Comparison of ENCODE assay signal across 9 mouse cellular contexts in the genomic region with DNA sequence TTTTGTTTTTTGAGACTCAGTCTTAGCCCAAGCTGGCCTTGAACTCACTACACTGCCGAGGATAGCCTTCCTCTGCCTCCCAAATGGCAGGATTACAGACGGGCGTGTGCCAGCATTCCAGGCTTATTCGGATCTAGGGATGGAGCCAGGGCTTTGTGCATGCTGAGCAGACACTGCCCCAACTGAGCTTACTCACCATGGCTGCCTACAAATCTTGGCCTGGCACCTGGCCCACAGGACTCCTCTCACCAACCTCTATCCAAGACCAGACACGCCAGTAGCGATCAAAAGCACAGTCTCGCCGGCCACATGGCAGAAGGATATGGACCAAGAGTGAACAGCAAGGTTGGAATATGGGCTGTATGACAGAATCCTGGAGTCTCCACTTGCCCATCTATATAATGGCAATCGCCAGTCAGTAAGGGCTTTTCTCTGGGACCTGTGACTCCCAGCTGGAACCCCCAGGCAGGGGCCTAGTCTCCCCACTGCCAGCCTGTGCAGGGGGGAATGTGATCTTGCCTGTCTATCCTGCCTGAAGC. TPM values are rescaled to one million over a fixed set of nuclear protein-coding genes. Genes with fewer than 3 reads are reported as not detected.
DNase-seq lines count a peak whose midpoint lies in the region; ATAC-seq and TF ChIP-seq lines count a peak whose summit lies in the region.
"Had no signal": no experiment of that assay in that cellular context is flagged by ENCODE, and none has a peak within 500 bp of the region (broad histone marks: within the 10 kb centered on the region; RNA-seq: fewer than 3 reads in every experiment).

No protein-coding gene starts in this region.

- DNase-seq in kidney, postnatal 0 days (ENCODE audit: low spot score), result no peak
- DNase-seq in kidney, adult 2 months, result no peak
- DNase-seq in brain, embryonic 14.5 days (ENCODE audit: low read depth), result peak; percentile 67
- DNase-seq in natural killer cell, adult 2 months (ENCODE audit: low spot score in 2 of 2), result no peak
- no peak for DNase-seq in urinary bladder, adult 18-20 months (ENCODE audit: low spot score in 2 of 2)

- no peaks in the 10 kb centered on the region for H3K36me3 ChIP-seq in kidney, postnatal 0 days (ENCODE audit: insufficient read depth, low read length)
- H3K36me3 ChIP-seq in kidney, adult 2 months (ENCODE audit: control insufficient read depth, insufficient read depth, low read length), result no peaks in the 10 kb centered on the region
- H3K36me3 ChIP-seq in forebrain, embryonic 15.5 days, result peaks cover 8% of the 10 kb centered on the region
- peaks cover 23% of the 10 kb centered on the region for H3K36me3 ChIP-seq in midbrain, embryonic 13.5 days

- peak overlapping the region; percentile 91; the same call in 1 of the 2 replicates for H3K4me2 ChIP-seq in kidney, postnatal 0 days (ENCODE audit: low read length)
- peak overlapping the region; percentile 92 for H3K4me2 ChIP-seq in forebrain, embryonic 15.5 days (replicated peaks)
- H3K4me2 ChIP-seq in midbrain, embryonic 13.5 days (replicated peaks), result peak overlapping the region; percentile 100

- no peak for TF ChIP-seq POLR2A in kidney, adult 2 months (IDR thresholded peaks at IDR 0.05; ENCODE audit: low read depth, low read length)
- no peak for TF ChIP-seq POLR2A in brain, embryonic 14.5 days (IDR thresholded peaks at IDR 0.05; ENCODE audit: borderline replicate concordance, extremely low read depth, insufficient read depth, insufficient read length, poor library complexity, severe bottlenecking)

- H3K9ac ChIP-seq in kidney, postnatal 0 days (ENCODE audit: low read depth, low read length), result no peak overlapping the region
- peak overlapping the region; percentile 4; the same call in 1 of the 2 replicates for H3K9ac ChIP-seq in forebrain, embryonic 15.5 days (replicated peaks)
- peak overlapping the region; percentile 45 for H3K9ac ChIP-seq in midbrain, embryonic 13.5 days (replicated peaks)

- H3K27me3 ChIP-seq in kidney, postnatal 0 days (ENCODE audit: insufficient read depth, low read length), result no peaks in the 10 kb centered on the region
- H3K27me3 ChIP-seq in kidney, adult 2 months (replicated peaks; ENCODE audit: control insufficient read depth, insufficient read depth, low read length), result no peaks in the 10 kb centered on the region
- no peaks in the 10 kb centered on the region for H3K27me3 ChIP-seq in forebrain, embryonic 15.5 days
- H3K27me3 ChIP-seq in midbrain, embryonic 13.5 days, result no peaks in the 10 kb centered on the region

- peaks cover 61% of the 10 kb centered on the region for H3K4me1 ChIP-seq in kidney, postnatal 0 days (replicated peaks; ENCODE audit: insufficient read depth, low read length)
- H3K4me1 ChIP-seq in kidney, adult 2 months (ENCODE audit: control insufficient read depth, insufficient read depth, low read length), result peaks cover 21% of the 10 kb centered on the region
- peaks cover 83% of the 10 kb centered on the region for H3K4me1 ChIP-seq in forebrain, embryonic 15.5 days
- H3K4me1 ChIP-seq in midbrain, embryonic 13.5 days (replicated peaks), result peaks cover 86% of the 10 kb centered on the region

- no peak overlapping the region for H3K27ac ChIP-seq in kidney, postnatal 0 days
- H3K27ac ChIP-seq in kidney, adult 2 months (ENCODE audit: insufficient read depth, low read depth, low read length), result no peak overlapping the region
- peak overlapping the region; percentile 68 for H3K27ac ChIP-seq in forebrain, embryonic 15.5 days (replicated peaks)
- no peak overlapping the region for H3K27ac ChIP-seq in midbrain, embryonic 13.5 days

- no peaks in the 10 kb centered on the region for H3K9me3 ChIP-seq in kidney, postnatal 0 days (replicated peaks; ENCODE audit: low read length)
- H3K9me3 ChIP-seq in forebrain, embryonic 15.5 days, result no peaks in the 10 kb centered on the region
- no peaks in the 10 kb centered on the region for H3K9me3 ChIP-seq in midbrain, embryonic 13.5 days

- TF ChIP-seq CTCF in kidney, postnatal 0 days (IDR thresholded peaks at IDR 0.05; ENCODE audit: low read depth), result no peak
- no peak for TF ChIP-seq CTCF in kidney, adult 2 months (conservative IDR thresholded peaks at IDR 0.05; ENCODE audit: insufficient read depth, insufficient read length, low read depth, low read length)
- TF ChIP-seq CTCF in brain, embryonic 14.5 days (IDR thresholded peaks at IDR 0.05; ENCODE audit: borderline replicate concordance, extremely low read depth, insufficient read depth, insufficient read length), result no peak

- H3K4me3 ChIP-seq in kidney, postnatal 0 days (replicated peaks; ENCODE audit: low read depth, low read length), result no peak overlapping the region
- H3K4me3 ChIP-seq in kidney, adult 2 months (ENCODE audit: insufficient read depth, low read depth, low read length), result no peak overlapping the region
- H3K4me3 ChIP-seq in forebrain, embryonic 15.5 days, result peak overlapping the region; percentile 14
- 0 out of 2 replicates have a peak overlapping the region, but pooled peaks have one; percentile 7 for H3K4me3 ChIP-seq in midbrain, embryonic 13.5 days (replicated peaks)

- ATAC-seq in kidney, postnatal 0 days (replicated peaks; ENCODE audit: low FRiP score, low read depth), result no peak
- ATAC-seq in forebrain, embryonic 15.5 days (replicated peaks), result no peak
- ATAC-seq in midbrain, embryonic 13.5 days, result no peak
- no peak for ATAC-seq in monocyte, adult 5-6 weeks (replicated peaks; ENCODE audit: insufficient number of reproducible peaks, low FRiP score, low TSS enrichment, poor library complexity, severe bottlenecking)

- 80% methylated on average over 9 of the region's 9 CpGs for WGBS in kidney, postnatal 0 days
- WGBS in kidney, adult 2 months, result 73% methylated on average over 9 of the region's 9 CpGs
- WGBS in forebrain, embryonic 15.5 days, result 56% methylated on average over 9 of the region's 9 CpGs
- 72% methylated on average over 9 of the region's 9 CpGs for WGBS in midbrain, embryonic 13.5 days

RNA-seq across cellular contexts. Expression of a gene that starts 4.8 kb away (rescaled TPM):
- polyA plus RNA-seq in kidney, postnatal 0 days (2015; fragmentation: Nextera tagmentation; extraction: Ambion mirVana), result 1.3 and 1.8 TPM in 2 replicates
- polyA plus RNA-seq in kidney, adult 2 months (2012; rRNA removed), result 5.3 and 5.4 TPM in 2 replicates
- polyA plus RNA-seq in brain, embryonic 14.5 days (2012; rRNA removed), result 21.3 and 40.2 TPM in 2 replicates
- polyA plus RNA-seq in forebrain, embryonic 15.5 days (2015; fragmentation: Nextera tagmentation; extraction: Ambion mirVana), result 5.7 and 8.2 TPM in 2 replicates
- polyA plus RNA-seq in midbrain, embryonic 13.5 days (2015; fragmentation: Nextera tagmentation; extraction: Ambion mirVana), result 6.2 and 6.4 TPM in 2 replicates
- total RNA-seq in monocyte, adult 5-6 weeks (2017), result 0.76 to 1.5 TPM (median 0.78 TPM) in 3 replicates

RNA-seq across cellular contexts. Expression of a gene that starts 12.6 kb away (rescaled TPM):
- 2.2 and 2.5 TPM in 2 replicates for polyA plus RNA-seq in kidney, postnatal 0 days (2015; fragmentation: Nextera tagmentation; extraction: Ambion mirVana)
- 11.3 and 12.2 TPM in 2 replicates for polyA plus RNA-seq in kidney, adult 2 months (2012; rRNA removed)
- not detected in 2 replicates for polyA plus RNA-seq in brain, embryonic 14.5 days (2012; rRNA removed)
- polyA plus RNA-seq in forebrain, embryonic 15.5 days (2015; fragmentation: Nextera tagmentation; extraction: Ambion mirVana), result not detected in 2 replicates
- polyA plus RNA-seq in midbrain, embryonic 13.5 days (2015; fragmentation: Nextera tagmentation; extraction: Ambion mirVana), result not detected in 2 replicates
- total RNA-seq in monocyte, adult 5-6 weeks (2017), result not detected in 3 replicates
- total RNA-seq: layer of hippocampus, adult 18-20 months had no signal

Comparison
In these comparisons a context has a peak if more than half of its experiments do, and no peak if none do; other contexts are left out.
1. H3K4me3 ChIP-seq: peak in forebrain, embryonic 15.5 days (single experiment) and midbrain, embryonic 13.5 days (single experiment); none in kidney, postnatal 0 days (single experiment) and kidney, adult 2 months (single experiment).
2. Peak in every context shown above with its lines, with median percentiles within 50 percentile points of each other: H3K4me2 ChIP-seq.